Mouse (Mus musculus): ENCODE results near the gene Gpr142. TPM values are rescaled to one million over a fixed set of nuclear protein-coding genes. Genes with fewer than 3 reads are reported as not detected.

Gpr142 gene
- total RNA-seq, 2 experiments from 2014 or later, result not detected

DNA sequence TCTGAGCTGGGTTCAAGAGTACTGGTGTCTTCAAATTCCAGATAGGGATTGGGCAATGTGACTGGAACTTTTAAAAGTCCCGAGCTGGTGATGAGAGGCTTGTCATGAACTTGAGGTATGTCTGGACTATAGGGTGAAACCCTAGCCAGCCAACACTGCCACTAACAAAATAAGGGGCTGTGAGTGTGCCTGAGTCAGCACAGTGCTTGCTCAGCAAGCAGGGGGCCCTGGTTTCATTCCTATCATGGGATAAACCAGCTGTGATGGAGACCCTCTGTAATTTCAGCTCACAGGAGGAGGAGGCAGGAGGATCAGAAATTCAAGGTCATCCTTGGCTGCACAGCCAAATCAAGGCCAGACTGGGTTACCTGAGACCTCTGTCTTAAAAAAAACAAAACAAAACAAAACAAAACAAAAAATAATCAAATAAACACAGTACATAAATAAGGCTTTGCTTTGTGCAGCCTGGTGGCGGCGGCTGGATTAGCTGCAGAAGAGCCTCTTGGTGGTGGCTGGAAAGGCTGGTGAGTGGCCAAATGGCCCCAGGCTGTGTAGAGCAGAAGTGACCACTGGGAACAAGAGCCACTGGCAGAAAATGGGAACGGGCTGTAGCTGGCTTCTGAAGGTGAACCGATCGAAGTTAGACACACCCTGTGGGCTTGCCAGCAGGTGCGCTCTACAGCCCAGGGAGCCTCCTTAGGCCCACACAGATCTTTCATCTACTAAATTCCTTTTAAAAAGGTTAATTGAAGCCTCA is 45.9 kb downstream of the Gpr142 start:
- no peak for DNase-seq

DNA sequence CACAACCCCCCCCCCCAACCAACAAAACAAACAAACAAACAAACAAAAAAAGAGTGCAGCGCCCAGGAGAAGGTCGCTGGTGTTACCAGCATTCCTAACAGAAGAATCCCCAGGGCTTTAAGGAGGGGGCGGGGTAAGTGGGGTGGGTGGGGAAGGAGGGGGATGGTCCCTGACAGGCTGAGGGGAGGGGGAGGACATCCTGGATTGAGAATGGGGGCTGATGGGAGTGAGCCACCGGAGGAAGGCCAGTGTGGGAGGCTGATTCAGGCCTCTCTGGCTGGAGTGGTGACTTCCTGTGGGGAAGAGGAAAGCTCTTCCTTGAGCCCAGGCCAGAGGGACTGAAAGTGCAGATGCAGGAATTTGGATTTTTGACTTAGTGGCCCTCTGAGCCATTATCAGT is 47.6 kb downstream of the Gpr142 start:
- no peak for DNase-seq

DNA sequence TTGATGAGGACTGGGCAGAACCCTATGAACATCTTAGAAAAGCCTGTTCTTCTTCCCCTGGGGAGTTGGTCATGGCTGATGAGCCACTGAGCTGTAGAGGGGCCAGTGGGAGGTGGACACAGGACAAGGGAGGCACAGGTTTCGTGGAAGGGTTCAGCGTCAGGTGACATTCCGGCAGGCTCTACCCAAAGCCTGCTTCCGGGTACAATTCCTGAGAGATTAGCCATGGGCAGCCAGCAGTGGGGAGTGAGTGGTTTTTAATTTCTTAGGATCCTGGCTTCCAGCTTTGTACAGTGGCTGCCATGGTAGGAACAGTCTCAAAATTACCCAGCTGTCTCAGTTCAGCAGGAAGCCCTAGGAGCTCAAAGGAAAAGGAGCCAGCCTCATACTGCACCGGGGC is 48.3 kb downstream of the Gpr142 start:
- DNase-seq, result no peak

DNA sequence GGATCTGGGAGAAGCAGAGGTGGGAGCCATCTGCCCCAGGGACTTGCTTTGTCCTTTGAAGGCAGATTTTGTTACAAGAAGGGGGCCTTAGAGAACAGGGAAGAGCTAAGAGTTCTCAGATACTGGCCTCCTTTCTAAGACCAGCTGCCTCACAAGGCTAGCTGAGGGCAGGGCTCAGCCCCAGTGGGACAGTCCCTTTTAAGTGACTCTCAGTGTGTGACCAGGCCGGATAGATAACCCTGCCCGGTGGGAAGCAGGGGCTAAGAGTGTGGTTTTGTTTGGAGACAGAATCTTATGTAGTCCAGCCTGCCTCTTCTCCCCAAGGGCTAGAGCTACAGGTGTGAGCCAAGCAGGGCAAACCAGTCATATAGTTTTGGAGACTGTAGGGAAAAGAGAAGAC is 50.8 kb downstream of the Gpr142 start:
- DNase-seq, result no peak

DNA sequence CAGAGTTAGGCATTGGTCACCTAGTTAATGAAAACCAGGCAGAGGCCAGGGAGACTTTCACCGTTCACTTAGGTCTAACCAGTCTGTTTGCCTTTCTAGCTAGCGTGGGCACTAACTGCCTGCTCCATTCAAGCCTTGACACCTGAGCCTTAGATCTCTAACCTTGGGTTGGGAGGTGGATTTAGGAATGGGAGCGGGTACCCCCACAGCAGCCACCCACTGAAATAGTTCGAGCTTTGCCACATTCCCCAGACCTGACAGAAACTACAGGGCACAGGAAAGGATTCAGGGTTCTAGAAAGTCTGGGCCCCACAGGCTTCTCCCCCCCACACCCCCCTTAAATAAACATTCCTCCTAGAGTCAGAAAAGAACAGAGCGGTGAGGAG is 51.3 kb downstream of the Gpr142 start:
- no peak for DNase-seq

DNA sequence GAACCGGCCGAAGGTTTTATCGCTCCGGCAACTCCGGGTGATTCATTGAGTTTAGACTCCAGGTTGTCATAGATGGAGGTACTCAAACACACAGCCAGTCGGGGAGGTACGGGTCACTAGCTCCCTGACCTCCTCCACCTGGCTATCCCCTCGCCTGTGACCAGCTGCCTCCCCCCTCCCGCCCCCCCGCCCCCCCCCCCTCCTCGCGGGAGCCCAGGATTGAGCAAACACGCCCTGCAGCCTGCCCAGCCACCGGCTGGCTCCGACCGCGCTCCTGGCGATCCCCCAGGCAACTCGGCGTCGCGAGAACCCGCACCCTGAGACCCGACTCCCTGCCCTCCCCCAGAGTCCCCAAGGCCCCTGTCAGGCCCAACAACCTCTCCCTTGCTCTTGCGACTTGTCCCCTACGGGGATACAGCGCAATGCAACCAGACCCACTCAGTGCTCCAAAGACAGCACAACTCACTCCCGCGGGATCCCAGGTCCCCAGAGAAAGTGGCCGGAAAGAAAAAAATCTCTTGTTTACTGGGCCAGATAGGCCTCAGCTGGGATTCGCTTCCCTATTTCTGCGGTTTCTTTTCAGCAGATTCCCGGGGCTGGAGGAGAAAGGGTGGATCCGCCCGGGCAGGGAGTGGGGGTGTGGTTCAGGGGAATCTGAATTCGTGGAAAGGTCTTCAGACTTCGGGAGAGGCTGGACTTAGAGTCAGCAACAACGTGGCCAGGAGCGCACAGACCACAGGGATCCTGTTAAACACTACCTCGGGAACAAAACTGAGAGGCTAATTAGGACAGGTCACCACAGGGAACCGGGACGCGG is 51.9 kb downstream of the Gpr142 start, which contains the start of gene Gprc5c:
Gene Gprc5c (plus strand): TSS at position 701 of the 817 bp plus-strand sequence.
- DNase-seq, result peak; percentile 75 to 80

DNA sequence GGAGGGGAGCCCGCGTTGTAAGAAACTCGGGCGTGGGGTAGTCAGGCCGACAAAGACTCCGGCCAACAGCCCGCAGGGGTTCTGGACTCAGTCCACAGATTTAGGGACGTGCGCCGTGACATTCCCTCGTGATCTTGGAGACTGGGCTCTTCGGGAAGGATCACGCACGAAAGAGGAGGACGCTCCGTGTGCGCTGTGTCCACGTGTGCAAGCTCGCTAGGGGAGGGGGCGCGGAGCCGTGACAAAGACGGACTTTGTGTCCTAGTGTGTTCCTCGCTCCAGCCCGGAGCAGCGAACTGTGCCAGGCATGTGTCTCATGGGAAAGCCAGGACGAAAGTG is 52.5 kb downstream of the Gpr142 start:
- no peak for DNase-seq

DNA sequence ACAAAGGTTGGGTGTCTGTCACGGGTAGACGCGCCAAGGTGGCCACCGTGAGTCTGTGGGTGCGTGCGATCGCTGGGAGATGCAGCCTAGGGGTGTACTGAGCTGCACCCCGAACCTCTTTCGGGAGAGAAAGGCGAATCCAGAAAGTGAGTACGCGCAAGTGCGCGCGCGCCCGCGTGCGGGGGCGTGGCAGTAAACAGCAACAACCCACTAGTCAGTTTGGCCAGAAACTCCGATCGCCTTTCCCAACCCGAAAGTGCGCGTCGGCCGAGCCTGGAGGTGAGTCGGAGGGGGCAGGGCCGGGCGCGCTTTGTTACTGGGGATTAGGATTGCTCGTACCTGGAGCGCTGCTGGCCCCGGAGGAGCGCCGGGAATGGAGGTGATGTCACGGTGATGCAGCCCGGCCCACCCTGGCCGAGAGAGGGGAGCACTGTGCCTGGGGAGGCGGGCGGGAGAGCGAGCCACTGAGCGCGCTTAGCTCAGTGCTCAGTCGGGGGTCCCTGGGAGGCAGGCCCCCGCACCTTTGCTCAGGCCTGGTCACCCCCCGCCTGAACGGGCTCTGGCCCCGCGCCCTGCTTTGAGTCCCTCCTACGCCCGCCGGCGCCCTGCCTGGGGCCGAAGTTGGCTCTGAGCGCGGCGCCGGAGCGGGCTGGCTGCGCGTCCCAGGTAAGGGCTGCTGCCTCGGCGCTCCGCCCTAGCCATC is 53.0 kb downstream of the Gpr142 start:
- DNase-seq, result peak; percentile 76 to 86

DNA sequence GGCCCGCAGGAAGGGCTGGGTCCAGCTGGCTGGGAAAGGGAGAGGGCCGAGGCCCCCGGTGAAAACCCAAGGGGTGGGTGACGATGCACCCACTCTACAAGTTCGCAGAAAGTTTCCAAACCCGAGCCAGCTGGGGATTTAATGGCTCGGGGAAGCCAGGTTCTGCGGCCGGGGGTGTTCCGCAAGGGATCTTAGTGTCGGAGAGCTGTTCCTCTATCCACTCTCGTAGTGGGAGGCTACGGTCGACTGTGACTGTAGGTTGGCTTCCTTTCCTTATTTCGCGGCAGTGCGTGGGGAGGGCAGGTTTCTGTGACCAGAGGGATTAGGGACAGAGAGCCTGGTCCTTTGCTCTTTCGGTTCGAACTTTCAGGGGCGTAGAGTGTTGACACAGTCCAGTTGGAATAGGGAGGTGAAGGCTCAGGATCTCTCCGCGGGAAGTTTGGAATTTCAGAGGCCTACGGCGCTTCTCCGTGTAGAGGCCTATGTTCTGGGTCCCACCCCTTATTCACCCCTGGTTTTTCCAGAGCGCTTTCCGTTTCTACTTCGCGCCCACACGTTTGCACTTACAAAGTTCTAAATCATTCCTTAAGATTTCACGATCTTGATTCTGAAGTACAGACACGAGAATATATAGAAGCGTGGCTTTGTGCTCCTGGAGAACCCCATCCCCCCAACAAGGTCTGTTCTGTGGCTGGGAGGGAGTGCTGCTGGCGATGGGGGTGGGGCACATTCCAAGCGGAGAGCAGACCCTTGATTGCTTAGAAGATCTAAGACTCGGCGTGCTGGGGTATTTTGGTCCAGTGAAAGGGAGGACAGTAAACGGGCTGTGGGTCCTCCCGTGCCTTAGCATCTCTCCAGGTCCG is 53.8 kb downstream of the Gpr142 start:
- DNase-seq, result peak in 1 of 2 experiments; percentile 52

DNA sequence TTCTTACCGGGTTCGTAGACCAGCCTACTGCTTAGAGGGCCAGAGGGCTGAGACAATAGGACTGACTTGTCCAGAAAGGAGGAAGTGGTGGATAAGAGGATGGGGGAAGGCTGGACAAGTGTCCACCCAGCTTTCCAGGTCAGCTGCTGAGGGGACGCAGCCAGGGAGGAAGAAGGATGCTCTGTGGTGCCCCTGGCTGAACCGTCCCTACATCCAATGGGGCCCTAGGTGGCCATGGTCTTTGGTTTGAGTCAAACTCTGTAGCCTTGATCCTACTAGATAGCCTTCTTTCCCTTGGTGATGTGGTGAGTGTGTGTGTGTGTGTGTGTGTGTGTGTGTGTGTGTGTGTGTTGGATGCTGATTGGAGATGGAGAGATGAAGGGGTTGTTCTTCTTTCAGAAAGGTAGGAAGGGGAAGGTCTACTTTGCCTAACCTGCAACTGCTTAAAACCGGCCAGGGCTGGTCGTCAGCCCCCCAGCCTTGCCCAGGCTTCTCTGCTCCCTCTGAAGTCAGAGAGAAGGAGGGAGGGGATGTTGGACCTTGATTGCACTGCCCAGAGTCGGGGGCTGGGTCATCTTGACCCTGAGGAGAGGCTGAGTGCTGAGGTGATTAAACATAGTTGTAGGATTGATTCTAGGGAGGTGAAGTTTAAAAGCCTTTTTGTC is 54.6 kb downstream of the Gpr142 start:
- DNase-seq, result no peak

DNA sequence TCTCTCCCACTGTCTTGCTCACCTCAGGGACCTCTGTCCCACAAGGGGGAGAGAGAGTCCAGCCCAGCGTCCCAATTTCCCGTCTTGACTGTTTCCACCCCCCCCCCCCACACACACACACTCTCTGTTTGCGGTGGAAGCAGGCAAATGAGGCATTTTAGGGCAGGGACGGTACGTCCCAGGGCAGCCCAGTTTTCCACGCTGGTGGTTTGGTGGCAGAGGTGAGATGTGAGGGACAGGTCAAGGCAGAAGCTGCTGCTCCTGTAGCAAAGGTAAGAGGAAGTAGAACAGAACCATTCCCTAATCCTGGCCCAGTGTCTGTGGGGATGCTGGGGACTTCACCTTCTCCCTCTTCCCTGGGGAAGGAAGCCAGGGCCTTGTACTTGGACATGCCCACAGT is 55.9 kb downstream of the Gpr142 start:
- DNase-seq, result no peak

DNA sequence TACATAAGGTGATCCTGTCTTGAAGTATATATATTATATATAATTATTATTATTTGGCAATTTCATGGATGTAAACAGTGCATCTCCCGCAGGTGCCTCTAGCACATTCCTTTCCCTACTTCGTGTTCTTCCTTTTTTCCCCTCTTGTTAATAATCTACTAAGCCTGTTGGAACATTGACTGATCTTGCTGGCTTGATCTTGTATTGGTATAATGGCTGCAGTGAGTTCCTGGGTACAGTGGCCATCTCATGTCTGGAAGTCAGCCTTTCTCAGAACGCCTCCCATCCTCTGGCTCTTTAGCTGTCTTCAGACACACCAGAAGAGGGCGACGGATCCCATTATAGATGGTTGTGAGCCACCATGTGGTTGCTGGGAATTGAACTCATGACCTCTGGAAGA is 57.4 kb downstream of the Gpr142 start:
- no peak for DNase-seq

Other genes starting within 250 kb of the Gpr142 start
- 100 to 1,000 TPM; 681 to 698 TPM for gene Rpl38, start 130.4 kb upstream of the Gpr142 start, total RNA-seq (2021)
- gene Ttyh2, start 123.5 kb upstream of the Gpr142 start, total RNA-seq (2021), result 1 to 10 TPM; 3.5 to 4.1 TPM
- gene Dnaic2, start 71.5 kb upstream of the Gpr142 start, total RNA-seq (2021), result under 1 TPM in 1 of 2 experiments, not detected in 1; 0.46 TPM
- 1 to 10 TPM in 1 of 2 experiments, under 1 TPM in 1; 0.42 to 1.3 TPM for gene Kif19a, start 33.5 kb upstream of the Gpr142 start, total RNA-seq (2021)
- gene Btbd17, start 3.0 kb upstream of the Gpr142 start, total RNA-seq (2021), result not detected
- 1 to 10 TPM; 5.1 to 7.5 TPM for gene Gprc5c, start 52.2 kb downstream of the Gpr142 start, total RNA-seq (2021)
- gene Cd300a, start 91.1 kb downstream of the Gpr142 start, total RNA-seq (2021), result under 1 TPM; 0.62 to 0.98 TPM
- gene Cd300lb, start 135.5 kb downstream of the Gpr142 start, total RNA-seq (2021), result under 1 TPM; 0.23 to 0.40 TPM
- not detected for gene Cd300c, start 170.2 kb downstream of the Gpr142 start, total RNA-seq (2021)
- gene Cd300ld, start 191.0 kb downstream of the Gpr142 start, total RNA-seq (2021), result 1 to 10 TPM in 1 of 2 experiments, under 1 TPM in 1; 0.95 to 1.7 TPM
- gene Cd300c2, start 203.0 kb downstream of the Gpr142 start, total RNA-seq (2021), result 1 to 10 TPM; 1.4 TPM
- not detected for gene Cd300ld2, start 217.3 kb downstream of the Gpr142 start, total RNA-seq (2021)
- under 1 TPM in 1 of 2 experiments, not detected in 1; 0.80 TPM for gene Cd300ld4, start 228.1 kb downstream of the Gpr142 start, total RNA-seq (2021)
- 1 to 10 TPM; 4.8 to 5.6 TPM for gene Cd300ld5, start 238.8 kb downstream of the Gpr142 start, total RNA-seq (2021)
- 10 to 100 TPM; 11.4 TPM for gene Cd300ld3, start 249.5 kb downstream of the Gpr142 start, total RNA-seq (2021)

All from heart, adult 18-20 months (tissue).